Mouse (Mus musculus) layer of hippocampus, postnatal 14 days (tissue): ENCODE measurements around the gene Slc22a3. TPM values are rescaled to one million over a fixed set of nuclear protein-coding genes. Genes with fewer than 3 reads are reported as not detected.

Experiments
- DNase-seq, 2 experiments: peaks; one replicate each; pipeline ENCODE4 v3.0.0; 2021 to 2022; ENCODE audit warnings: low spot score in 2 of 2, mixed read lengths in 1 of 2
- total RNA-seq, 2 experiments: library from RNA; stranded (reverse); gene quantifications; 2 replicates each; pipeline ENCODE4 v1.2.3; 2021

Gene Slc22a3
- total RNA-seq, 2 experiments from 2014 or later: 0.92 to 1.6 TPM

DNA sequence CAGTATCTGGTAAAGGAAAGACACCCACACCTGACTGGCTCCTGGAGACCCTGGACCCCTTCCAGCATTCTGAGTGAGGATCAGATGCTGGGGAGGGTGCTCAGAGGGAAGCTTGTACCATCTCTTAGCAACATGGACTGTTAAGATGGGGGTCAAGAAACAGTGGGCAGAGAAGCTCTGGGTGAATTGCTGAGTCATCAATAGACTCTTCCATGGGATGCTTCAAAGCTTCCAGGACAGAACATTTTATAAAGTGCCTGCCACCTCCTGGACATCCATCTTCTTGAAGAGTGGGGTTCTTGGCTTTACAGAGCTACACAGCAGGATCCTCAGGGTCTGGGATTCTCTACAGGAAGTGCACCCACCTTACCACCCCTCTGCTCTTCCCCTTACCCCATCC lies 35.0 kb downstream of the Slc22a3 start:
- no peak for DNase-seq

DNA sequence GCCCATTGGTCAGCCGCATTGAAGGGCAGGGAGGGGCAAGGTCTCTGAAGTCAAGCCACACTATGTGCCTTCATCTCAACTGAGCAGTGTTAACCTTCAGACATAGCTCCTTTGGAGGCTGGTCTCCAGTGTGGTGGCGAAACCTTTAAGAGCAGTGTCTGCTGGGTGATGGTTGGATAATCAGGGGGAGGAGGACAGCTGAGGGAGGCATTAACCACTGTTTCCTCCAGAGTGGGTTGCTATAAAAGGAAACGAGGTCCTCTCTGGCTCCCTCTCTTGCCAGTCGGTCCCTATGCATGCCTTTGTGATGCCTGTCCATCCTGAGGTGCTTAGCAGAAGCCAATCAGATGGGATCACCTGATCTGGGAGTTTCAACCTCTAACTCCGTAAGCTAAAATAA lies 38.8 kb downstream of the Slc22a3 start:
- no peak for DNase-seq

DNA sequence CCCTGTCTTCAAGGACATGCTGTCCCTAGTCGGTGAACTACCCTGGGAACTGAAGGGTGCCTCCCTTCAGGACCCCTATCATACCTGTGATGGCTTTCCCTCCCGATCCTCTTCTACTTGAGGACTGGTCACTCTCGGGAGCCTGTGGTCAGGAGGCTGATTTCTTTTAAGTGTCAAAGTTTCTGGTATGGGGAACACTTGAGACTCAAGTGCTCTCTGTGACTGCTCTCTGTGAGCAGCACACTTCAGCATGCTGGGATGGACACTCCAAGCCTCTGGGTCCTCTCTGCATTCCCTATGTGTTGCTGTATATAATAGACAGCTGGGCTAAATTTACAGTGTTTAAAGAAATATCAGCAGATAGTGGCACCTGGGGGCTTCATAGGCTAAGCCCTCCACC lies 39.9 kb downstream of the Slc22a3 start:
- DNase-seq: no peak

DNA sequence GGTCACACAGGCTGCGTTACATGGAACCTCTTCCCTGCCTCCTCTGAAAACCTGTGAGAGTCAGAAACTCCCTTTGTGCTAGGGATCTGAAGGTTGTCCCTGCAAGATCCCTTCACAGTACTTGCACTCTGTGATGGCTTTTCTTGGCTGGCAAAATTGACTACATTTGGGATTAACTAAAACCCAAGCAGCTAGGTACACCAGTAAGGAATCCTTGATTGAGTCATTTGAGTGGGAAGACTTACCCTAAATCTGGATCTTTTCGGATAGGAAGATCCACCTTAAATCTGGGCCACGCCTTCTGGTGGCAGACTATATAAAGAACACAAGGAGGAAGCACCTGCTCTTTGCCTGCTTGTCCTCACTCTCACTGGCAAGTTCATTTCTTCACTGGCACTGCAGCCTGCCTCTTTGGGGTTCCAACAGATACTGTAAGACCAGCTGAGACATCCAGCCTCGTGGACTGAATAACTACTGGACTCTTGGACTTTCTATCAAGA lies 41.0 kb downstream of the Slc22a3 start:
- no peak for DNase-seq

DNA sequence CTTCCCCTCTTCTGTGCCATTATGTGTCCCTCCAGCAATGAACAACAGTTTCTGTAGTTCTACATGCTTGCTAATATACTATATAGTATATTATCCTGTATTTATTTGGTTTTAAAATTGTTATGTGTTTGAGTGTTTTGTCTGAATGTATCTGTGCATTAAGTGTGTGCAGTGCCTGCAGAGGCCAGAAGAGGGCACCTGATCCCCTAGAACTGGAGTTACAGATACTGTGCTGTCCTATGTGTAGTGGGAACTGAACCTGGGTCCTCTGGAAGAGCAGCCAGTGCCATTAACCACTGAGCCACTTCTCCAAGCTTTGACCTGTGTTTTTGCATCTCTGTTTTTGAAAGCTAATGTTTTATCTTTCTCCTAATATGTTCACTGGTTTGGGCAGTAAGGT lies 46.3 kb downstream of the Slc22a3 start:
- DNase-seq: no peak

DNA sequence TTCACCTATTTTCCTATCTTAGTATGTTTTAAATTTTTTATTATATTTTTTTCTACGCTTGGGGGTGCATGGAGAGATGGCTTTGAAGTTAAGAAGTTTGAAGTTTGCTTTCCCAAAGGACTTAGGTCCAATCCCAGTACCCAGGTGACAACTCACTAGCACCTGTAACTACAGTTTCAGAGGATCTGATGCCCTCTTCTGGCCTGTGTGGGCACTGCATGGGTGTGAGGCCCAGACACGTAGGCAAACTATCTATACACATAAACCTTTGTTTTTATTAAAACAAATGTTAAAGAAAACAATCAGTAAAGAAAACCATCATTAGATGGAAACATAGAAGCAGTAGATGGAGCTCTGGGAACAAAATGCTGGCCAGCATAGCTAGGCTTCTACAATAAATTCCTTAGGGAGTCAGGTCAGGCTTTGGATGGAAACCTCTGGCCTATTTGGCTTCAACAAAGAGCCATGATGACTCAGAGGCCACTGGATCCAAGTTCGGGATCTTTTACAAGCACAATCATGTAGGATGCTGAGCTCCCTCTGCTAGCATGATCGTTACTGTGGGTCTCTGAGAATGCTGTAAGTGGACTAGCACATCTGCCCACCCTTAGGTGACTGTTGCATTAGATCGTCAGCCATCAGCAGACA lies 52.2 kb downstream of the Slc22a3 start:
- no peak for DNase-seq

DNA sequence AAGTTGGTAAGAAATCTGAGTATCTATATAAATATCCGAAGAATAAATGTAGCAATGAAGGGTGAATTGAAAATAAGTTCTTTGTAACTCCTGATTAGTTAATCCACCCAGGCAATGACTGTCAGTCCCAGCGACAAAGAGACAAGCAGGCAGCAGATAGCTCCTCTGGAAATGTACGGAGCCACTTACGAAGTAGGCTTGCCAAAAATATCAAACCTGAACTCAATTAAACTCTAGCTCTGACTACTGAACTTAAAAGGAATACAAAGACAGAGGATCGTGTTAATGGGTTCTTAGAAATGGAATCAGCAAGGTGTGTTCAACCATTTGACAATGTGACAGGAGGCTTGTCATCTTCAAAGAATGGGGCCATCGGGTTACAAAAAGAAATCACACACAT lies 53.8 kb downstream of the Slc22a3 start:
- DNase-seq: no peak

DNA sequence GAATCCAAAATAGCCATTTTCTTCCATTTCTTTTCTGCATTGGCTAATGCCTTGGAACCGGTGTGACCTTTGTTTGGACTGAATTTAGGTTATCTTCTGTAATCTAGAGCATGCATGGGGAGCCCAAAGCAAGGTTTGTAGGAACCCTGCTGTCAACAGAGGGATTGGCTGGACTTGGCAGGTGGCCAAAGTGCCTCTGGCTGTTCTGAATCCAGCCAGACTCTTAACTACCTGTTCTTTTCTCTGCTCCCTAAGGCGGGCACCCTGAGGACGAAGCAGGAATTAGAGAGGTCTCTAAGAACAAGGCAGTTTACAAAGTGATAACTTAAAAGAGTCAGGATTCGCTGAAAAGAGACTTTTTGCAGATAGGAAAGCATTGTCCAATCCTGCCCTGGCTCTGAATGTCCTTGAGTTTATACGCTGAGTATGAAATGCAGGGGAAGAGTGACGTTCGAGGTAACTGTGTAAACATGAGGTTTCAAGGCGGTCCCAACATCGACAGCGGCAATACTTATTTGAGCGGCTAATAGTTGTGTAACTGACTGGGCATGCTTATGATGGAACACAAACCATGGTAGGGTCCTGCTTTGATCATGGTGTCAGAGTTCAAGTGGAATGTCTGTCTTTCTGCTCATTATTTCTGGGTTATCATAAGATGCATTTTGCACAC lies 54.5 kb downstream of the Slc22a3 start:
- DNase-seq: no peak

DNA sequence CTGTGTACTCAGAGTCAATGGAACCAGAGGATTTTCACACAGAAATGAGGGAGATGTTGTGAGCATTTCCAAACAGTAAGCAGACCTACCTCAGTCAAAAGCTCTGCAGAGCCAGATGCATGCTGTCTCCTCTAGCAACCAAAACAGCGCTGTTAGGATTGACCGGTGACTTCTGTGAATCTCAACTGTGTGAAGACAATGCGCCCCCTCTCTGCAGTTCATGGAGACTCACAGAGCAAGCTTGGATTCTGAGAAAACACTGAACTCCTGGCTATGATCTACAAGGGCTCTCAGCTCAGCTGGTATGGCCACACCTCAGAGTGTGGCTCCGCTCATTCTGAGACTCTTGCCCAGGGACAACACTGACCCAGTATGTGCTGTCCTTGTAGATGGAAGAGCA lies 56.3 kb downstream of the Slc22a3 start:
- DNase-seq: no peak

DNA sequence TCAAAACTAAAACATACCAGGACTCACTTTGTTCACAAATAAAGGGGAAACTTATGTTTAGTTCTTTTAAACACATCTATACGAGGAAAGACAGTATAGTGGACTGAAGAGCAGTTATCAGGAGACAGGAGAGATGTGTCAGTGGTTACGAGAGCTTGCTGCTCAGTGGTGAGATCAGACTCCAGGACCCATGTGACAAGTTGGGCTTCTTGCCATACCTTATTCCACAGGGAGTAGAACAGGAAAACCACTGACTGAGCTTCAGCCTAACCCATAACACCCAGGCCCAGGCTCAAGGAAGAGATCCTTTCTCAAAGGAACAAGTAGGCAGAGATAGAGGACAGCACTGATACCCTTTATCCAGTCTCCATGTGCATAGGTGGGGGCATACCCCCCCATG lies 62.9 kb downstream of the Slc22a3 start:
- no peak for DNase-seq

DNA sequence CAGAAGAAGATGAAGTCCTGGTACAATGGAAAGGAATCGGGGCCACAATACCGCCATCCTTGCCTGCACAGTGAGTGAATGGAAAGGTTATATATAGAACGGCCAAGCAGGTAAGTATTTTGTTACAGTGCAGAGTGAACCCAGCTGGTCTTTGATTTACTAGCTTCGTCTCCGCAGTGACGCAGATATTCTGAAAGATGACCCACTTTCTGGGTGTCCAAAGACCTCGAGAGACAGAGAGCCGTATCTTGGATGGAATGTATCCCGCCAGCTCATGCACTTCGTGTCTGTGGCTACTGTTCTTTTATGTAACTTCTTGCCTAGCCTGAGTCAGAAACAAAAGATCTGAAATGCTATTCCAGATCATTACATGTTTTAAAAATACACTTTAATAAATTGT lies 69.7 kb downstream of the Slc22a3 start:
- DNase-seq: no peak

DNA sequence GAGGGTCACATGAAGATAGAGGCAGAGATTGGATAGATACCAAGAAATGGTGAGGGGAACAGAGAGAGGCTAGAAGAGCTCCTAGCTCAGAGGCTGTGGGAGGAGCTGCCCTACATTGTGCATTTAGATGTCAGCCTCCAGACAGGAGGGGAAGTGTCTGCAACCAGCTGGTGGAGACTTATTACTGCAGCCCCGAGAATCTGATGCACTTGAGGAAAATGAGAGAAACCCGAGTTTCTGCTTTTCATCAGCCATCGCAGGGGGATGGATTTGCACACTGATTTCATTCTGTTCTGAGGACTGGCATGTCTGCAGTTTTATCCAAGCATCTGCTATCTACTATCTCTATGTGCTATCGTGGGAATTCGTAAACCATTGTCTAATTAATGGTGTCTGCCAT lies 75.8 kb downstream of the Slc22a3 start:
- peak; percentile 18 to 28 for DNase-seq

DNA sequence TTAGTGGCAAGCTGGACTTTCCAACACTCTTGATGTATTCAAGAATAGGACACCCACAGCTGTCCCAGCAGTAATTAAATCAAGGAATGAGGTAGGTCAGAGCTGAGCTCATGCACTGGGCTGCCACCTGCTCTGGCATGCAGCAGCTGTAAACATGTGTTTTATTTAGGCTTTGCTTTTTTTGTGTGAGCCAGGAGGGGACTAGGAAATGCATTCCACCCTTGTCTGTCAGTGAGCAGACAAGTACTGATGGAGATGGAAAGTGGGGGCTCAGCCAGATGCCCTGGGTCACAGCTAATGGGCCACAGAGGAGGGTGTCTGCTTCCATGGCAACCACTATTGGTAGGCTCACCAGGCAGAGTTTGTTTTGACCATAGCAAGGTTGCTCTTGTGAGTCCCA lies 79.1 kb downstream of the Slc22a3 start:
- DNase-seq: no peak

DNA sequence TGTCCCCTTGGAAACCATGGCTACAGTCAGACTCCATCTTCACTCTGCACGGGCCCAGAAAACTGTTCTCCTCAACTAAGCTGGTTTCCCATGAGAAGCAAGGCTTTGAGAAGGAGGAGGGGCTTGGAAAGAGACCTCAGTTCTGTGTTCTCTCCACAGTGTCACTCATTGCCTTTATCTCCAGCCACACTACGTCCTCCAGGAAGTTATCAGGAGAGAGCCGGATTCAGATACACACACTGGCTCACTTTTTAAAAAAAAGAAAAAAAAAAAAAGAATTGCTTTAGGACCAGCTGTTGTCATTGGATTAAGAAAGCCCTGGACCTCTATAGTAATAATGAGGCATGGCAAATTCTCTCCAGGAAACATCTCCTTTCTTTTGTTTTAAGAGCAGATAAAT lies 80.3 kb downstream of the Slc22a3 start:
- no peak for DNase-seq

DNA sequence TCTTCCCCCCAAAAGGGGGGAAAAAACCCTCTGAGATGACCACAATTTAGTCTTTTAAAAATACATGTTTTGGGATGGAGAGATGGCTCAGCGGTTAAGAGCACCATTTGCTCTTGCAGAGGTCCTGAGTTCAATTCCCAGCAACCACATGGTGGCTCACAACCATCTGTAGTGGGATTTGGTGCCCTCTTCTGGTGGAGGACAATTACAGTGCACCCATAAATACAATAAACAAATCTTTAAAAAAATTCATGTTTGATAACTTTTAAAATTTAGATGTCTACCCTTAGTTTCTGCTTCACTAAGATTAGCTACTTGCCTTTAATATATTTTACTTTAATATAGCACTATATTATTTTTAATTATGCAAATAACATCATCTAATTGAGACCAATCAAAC lies 85.4 kb downstream of the Slc22a3 start:
- no peak for DNase-seq

DNA sequence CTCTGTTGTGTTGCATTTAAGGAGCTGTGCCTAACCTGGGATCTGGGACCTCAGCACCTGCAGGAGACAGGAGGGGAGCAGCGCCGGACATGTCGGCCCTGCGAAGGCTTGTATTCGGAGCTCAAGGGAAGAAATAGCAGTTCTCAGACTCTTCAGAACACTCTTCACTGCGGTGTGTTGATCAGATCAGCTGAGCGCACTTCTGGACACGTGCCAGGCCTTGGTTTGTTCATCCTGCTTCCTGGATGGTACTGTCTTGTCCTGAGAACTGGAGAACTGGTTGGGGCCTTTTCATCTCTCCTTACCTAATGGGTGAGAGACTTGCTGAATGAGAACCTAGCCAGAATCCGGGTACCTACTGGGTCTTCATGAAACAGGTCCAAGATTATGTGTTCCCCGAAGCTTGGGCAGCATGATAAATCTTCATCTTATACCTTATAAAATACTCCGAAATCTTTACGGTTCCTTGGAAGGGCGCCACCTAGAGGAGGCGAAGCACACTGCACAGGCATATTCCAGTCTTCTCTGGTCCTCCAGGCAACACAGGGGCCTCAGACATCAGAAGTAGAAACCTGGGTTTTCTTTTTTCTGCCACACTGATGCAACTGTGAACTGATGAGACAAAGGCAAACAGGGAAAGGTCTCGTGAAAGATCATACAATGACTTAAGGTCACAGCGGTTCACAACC lies 86.5 kb downstream of the Slc22a3 start:
- no peak for DNase-seq

DNA sequence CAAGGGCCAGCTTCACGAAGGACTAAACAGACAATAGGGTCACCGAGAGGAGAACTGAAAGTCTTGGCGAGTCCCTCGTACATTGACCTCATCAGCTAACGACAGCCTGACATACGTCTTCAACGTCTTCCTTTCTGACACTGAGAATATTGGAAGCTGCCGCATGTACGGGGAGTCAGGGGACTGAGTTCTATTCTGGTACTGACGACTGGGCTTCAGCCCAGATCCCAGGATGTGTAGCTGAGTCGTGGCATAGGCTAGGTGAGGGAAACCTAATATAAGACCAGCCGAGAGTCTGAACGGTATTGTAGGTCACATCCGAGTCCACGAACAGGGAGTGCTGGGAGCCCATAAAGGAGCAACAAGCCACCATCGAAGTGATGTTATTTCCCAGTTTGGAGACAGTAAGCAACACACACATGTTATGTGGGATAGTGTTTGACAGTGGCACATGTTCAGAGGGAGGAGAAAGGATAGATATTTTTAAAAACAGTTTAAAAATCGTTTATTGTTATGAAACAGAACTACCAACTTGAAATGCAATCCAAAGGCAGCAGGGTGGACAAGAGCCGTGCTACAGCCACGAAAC lies 87.9 kb downstream of the Slc22a3 start:
- DNase-seq: no peak

DNA sequence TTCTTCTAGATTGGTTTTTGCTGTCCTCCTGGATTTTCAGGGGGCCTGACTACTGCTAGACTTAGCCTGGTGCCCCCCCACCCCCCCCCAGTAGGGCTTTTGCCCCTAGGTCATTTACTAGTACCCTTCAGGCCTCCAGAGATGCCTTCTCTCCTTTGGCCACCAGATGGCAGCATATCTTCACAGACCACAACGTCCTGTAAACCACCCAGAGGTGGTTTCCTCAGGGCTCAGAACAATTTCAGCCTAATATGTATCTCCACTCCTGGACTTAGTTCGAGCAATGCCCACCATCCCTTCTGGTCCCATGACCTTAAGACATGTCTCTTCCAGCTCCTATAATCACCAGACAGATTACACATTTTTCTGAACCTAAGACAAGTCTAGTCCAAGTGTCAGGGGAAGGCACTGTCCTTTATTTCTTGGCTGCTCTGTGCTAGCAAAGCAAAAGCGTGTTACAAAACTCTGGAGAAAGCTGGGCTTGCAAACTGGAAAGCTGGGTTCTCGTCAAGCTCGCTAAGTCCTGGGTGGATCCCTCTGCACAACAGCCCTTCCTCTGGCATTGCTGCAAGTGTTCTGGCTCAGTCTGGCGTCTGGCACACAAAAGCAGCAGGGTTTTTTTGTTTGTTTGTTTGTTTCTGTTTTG lies 91.1 kb downstream of the Slc22a3 start:
- DNase-seq: peak; percentile 74 to 81

DNA sequence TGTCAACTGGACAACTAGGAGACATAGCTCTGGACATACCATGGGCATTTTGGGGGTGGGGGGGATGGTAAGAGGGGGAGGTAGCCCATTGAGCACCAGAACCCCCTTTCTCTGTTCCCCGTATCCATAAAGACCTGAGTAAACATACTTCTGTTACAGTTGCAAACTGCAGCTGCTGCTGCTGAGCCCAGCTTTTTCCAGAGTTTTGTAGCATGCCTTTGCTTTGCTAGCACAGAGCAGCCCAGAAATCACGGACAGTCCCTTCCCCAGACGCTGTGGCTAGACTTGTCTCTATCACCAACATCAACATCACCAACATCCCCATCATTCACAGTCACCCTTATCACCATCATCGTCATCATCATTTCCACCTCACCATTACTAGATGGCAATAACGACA lies 91.8 kb downstream of the Slc22a3 start:
- no peak for DNase-seq

DNA sequence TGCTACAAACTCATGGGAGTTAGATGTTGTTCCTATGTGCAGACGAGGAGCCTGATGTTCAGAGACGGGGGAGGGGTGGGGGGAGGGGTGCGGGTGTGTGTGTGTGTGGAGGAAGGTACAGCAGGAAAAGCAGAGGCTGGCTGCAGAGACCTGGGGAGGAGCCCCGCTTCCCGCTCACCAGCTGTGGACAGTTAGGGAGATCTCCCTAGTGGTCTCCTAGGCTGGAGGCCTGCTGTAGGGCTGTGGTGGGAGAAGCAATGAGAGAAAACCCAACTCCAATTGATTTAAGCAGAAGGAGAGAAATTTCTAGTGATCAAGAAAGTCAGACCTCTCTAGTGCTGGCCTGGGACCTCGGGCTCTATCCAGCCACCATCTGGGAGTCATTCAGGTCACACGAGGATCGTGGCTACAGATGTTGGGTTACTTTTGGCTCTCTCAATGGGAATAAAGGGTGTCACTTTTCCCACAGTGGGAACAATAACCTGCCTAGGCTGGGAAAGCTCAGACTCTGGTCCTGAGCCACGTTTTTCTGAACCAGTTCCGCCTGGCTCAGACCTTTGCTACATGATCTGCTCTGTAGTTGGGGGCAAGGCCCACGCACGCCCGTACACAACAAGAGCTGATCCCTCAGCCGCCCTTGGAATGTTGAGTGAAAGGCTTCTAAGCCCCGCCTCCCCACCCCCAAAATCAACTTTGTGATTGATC lies 92.3 kb downstream of the Slc22a3 start:
- DNase-seq: no peak

DNA sequence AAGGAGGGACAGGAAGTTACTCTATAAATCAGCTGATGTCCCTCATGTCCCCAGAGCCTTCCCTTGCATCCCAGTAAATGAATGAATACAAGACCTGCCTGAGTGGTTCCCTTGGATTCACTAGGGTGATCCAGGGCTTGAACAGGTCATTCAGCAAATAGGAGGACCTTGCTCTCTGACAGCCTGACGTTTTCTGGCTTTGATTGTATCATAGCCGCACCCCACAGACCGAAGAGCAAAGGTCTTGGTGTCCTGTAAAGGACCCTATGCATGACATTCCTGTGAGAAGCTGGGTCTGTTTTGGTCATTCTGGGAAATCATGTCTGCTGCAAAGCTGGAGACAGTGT lies 94.6 kb downstream of the Slc22a3 start:
- DNase-seq: no peak
